Mouse (Mus musculus): ENCODE results near the gene Fam227a. TPM values are rescaled to one million over a fixed set of nuclear protein-coding genes. Genes with fewer than 3 reads are reported as not detected.

Gene Fam227a
- total RNA-seq (2014; fragmentation: Nextera tagmentation) (0.85 and 6.5 TPM in 2 replicates), total RNA-seq (2017) (1.8 and 2.3 TPM in 2 replicates)

GRCm38 (mm10) chr15:79658531-79659375, at the start of gene Fam227a, which contains the start of gene Cby1:
Gene Fam227a, minus strand, starts transcription at chr15:79658956.
Gene Cby1, plus strand, starts transcription at chr15:79659199.
- ATAC-seq (replicated peaks; ENCODE audit: poor library complexity, severe bottlenecking) = peak; percentile 85

DNA sequence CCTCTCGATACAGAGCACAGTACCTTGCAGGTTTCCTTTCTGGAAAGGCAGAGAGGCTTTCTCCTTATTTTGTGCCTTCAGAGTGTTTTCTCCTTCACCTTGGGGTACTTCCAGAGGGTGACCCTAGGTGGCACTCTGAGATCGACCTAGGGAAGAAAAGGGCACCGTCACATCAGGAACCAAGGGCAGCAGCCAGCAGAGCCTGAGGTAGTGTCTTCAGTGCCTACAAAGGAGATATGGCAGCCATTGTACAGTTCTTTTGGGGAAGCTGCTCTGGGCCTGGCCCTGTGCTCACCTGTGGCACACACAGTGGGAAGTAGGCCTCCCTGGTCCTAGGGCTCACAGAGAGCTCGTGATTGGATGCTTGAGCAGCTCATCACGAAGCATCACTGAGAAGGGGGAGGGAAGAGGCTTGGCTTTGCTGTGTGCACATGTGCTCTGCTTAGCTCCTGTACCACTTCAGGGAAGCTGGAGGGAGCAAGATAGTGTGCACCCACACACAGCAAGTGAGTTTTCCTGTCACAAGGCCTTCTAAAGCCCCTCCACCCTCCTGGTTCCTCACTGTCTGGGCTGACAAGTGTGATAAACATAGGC, 49.6 kb upstream of the Fam227a start:
- peak; percentile 27; the same call in 1 of the 2 replicates for ATAC-seq (replicated peaks; ENCODE audit: poor library complexity, severe bottlenecking)

DNA sequence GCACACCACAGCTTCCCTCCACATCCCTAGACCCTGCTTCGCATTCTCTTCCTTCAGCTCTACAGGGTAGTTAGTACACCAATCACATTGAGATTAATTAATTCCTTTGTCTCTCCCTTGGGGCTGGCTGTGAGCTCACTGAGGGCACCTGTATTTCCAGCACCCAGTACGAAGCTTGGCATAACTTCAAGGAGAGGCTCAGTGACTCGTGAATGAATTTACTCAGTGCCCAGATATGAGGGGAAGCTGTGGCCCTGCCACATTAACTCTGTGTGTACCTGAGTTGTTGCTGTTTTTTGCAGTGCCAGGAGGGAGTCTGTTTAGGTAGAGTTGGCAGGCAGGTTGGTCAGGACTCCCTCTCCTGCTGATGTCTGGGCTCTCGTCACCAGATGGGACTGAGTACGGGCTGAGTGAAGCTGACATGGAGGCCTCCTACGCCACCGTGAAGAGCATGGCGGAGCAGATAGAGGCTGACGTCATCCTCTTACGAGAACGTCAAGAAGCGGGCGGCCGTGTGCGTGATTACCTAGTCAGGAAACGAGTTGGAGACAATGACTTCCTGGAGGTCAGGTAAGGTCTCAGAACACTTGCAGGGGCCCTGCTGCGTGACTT, 48.0 kb upstream of the Fam227a start:
- no peak for ATAC-seq (replicated peaks; ENCODE audit: poor library complexity, severe bottlenecking)

GRCm38 (mm10) chr15:79697558-79698187, 38.9 kb upstream of the Fam227a start:
- peak; percentile 52 for ATAC-seq (replicated peaks; ENCODE audit: poor library complexity, severe bottlenecking)

DNA sequence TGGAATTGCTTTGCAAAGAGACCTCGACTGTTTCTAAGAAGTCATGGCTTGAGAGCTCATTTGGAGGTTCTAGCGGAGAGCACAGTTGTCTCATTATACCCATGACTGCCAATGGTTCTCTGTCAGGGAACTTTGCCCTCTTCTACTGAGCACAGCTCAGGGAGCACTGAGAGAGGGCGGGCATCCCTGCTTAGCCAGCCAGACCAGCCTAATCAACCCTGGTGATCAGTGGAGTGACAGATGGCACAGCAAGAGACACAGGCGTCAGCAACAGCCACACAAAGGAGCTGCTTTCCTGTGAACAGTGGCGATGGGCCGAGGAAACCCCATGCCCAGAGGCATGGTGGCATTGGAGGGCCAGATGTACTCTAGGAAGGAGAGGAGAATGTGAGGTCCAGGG, 38.3 kb upstream of the Fam227a start:
- no peak for ATAC-seq (replicated peaks; ENCODE audit: poor library complexity, severe bottlenecking)

DNA sequence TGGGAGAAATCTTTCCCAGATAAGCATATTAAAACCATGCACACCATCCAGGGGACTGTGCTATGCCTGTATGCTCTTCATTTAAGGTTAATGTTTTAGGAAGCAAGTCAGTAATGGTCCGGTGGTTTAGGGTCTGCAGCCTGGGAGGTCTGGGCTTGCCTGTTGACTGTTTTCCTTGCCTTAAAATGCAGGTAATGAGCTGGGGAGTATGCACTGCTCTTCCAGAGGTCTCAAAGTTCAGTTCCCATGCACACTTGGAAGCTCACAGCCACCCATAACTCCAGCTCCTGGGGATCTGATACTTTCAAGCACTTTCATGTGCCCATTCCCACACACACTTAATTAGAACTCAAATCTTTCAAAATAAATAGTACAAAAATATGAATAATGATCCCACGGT, 37.8 kb upstream of the Fam227a start:
- ATAC-seq (replicated peaks; ENCODE audit: poor library complexity, severe bottlenecking) = no peak

GRCm38 (mm10) chr15:79695516-79695915, 36.8 kb upstream of the Fam227a start:
- ATAC-seq (replicated peaks; ENCODE audit: poor library complexity, severe bottlenecking) = no peak

DNA sequence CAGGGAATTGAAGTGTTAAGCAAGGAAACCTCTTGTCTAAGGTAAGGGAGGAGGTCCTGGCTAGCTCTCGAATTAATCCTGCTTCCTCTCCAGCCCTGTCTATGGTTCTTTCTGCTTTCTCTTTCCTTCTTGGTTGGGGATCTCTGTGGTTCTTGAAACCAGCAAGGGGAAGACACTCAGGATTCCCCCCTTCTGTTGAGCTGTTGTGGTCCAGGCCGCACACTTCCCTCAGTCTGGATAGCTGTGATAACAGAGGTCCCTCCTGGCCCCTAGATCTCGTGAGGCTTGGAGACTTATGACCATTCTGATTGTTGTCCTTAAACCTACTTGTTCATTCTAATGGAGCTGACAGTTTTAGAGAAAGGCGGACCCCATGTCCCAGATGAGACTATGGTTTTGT, 35.8 kb upstream of the Fam227a start:
- peak; percentile 43 for ATAC-seq (replicated peaks; ENCODE audit: poor library complexity, severe bottlenecking)

DNA sequence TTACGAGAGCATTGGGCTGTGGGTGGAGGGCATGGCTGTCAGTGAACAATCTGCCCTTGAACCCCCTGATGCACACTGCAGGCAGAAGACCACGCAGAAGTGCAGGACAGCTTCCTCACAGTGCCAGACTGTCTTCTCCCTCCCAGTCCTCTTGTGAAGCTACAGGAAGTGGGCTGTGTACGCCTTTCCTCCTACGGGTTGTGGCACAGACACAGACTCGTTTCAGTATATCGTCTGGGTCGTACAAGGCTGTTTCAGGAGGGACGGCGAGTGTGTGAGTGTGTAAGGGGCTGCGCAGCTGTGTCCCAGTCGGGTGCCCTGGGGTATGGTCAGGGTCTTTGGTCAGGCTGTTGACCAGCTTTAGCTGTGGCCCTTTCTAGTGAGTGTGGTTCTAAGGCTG, 35.0 kb upstream of the Fam227a start:
- peak; percentile 26 for ATAC-seq (replicated peaks; ENCODE audit: poor library complexity, severe bottlenecking)

GRCm38 (mm10) chr15:79692334-79692733, 33.6 kb upstream of the Fam227a start:
- ATAC-seq (replicated peaks; ENCODE audit: poor library complexity, severe bottlenecking) = no peak

DNA sequence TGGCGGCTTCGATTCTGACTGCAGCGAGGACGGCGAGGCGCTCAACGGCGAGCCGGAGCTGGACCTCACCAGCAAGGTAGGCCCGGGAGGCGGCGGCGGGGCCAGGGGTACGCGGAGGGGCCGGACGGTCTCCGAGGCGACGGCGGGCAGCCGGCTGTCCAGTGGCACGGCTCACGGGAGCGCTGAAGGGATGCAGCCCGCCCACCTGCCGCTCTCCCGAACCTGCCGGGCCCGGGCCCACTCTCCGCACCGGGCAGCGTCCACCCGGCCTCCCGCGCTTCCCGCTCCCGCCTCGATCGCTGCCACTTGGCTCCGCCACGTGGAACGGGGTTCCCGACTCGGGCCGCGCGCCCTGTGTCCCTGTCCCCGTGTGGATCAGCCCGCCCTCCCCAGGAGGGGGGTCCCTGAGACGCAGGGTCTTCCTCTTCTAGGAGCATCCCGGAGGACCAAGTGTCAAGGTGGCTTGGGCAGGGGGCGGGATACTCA, 32.3 kb upstream of the Fam227a start:
- ATAC-seq (replicated peaks; ENCODE audit: poor library complexity, severe bottlenecking) = no peak

DNA sequence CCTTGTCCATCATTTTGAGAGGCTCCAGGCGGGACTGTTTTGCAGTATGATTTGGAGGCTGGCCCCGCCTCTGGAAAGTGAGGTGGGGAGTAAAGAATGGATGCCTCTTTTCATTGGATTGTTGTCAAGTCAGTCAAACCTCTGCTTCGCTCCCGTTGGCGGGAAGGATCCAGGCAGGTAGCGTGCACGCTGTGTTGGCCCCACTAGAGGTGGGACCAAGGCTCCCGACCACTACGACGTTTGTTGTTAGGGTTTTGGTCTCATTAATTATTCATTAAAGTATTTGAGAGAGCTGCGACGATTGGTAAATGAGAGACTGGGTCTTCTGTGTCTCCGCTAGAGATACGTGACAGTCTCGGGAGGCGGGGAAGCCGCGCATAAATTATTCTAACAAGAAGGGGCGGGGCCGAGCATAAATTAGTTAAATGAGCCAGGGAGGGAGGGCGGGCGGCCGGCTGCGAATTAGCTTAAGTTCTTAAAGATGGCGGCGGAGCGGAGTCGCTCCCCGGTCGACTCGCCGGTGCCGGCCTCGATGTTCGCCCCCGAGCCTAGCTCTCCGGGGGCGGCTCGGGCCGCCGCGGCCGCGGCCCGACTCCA, 31.8 kb upstream of the Fam227a start, which contains the start of gene Gtpbp1:
TSS of gene Gtpbp1 (plus strand) at position 420 of the 597 bp plus-strand sequence.
- peak; percentile 60 for ATAC-seq (replicated peaks; ENCODE audit: poor library complexity, severe bottlenecking)

DNA sequence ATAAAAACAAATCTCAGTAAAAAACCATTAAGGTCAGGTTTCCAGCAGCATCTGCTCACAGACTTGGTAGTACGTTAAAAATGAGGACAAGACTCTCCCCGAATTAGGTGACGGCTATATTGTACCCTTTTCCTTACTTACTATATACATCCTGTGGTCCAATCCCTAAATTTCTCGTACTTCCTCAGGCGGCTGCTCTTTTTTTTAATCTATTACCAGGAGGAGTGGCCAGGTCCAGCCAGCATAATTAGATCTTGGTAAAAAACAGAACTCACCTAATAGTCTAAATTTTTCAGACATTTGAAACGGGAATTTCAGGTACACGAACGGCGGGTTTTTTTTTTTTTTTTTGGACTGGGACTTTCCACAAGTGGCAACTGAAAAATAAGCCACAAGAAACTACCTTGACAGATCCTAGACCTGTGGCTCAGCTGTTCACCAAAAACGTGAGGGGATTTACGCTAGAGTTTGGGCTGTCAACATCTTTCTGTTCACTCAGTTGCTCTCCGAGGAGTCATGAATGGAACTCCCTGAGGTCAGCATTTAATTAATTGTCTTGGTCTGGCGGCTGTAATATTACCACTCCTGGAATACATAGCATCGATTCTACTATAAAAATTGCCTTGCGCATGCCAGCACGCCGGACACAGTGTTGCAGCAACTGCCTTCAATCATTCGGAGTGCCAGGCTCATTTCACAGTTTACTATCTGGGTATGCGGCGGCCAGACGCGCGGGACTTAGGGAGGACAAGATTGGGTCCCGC, 31.1 kb upstream of the Fam227a start:
- ATAC-seq (replicated peaks; ENCODE audit: poor library complexity, severe bottlenecking) = no peak

GRCm38 (mm10) chr15:79688268-79688956, 29.7 kb upstream of the Fam227a start:
- ATAC-seq (replicated peaks; ENCODE audit: poor library complexity, severe bottlenecking) = no peak

DNA sequence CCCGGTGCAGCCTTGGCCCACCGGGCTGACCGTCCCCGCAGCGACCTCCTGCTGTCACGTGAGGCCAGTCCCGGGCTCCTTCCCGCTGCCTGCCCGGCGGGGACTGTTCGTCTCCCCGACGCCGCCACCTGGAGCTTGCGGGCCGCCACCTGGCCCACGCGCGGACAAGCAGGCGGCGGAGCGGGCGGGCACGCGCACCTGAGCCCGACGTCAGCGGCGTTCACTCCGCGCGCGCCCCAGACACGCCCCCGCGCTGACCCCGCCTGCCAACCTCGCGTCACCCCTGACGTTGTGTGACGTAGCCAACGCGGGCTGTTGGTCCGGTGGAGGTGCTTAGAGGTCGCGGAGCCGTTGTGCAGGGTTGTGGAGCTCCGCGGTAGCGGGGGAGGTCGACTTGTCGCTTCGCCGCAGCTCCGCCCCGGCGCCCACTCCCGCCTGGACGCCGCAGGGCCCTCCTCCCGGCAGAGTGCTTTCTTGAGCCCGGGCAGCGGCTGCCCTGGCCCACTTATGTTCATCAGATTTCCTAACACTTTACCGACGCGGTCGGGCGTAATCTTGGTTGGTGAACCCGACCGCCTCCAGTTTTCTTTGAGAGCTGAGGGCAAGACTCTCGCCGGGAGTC, 29.0 kb upstream of the Fam227a start, which contains the start of gene Josd1:
TSS of gene Josd1 (minus strand) at position 274 of the 622 bp plus-strand sequence.
- peak; percentile 69 for ATAC-seq (replicated peaks; ENCODE audit: poor library complexity, severe bottlenecking)

GRCm38 (mm10) chr15:79687175-79687574, 28.4 kb upstream of the Fam227a start:
- no peak for ATAC-seq (replicated peaks; ENCODE audit: poor library complexity, severe bottlenecking)

GRCm38 (mm10) chr15:79686046-79686869, 27.5 kb upstream of the Fam227a start:
- no peak for ATAC-seq (replicated peaks; ENCODE audit: poor library complexity, severe bottlenecking)
